Mouse (Mus musculus): Measurements from ENCODE around the gene Banf1. TPM values are rescaled to one million over a fixed set of nuclear protein-coding genes. Genes with fewer than 3 reads are reported as not detected.

Banf1 gene
- total and polyA plus RNA-seq, 2 experiments: 21.5 to 68.5 TPM

DNA sequence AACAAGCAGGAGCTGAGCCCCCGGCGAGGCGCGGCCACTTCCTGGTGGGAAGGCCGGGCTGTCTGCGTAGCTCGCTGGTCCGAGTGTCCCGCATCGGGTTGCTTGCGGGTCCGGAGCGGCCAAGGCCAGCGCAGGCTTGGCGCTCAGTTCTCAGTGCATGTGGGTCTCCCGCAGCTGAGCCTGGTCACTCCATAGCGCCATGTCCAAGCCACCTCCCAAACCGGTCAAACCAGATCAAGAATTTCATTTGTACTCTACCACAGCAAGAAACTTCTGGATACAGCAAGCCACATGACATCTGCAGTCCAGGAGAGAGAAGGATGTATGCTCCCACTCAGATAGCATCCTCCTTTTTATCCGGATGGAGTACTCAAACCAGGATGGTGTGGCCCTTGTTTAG is 39.0 kb downstream of the Banf1 start:
- Histone ChIP-seq H3K79me2 (ENCODE audit: control insufficient read depth, insufficient read depth, low read length) (no peaks in the 10 kb centered on the region), H3K36me3 (ENCODE audit: control insufficient read depth, insufficient read depth, low read length) (no peaks in the 10 kb centered on the region), H3K9ac (ENCODE audit: low read depth, low read length) (no peak overlapping the region), H3K27ac (replicated peaks; ENCODE audit: insufficient read depth, low read depth, low read length) (no peak overlapping the region), H3K27me3 (ENCODE audit: control insufficient read depth, insufficient read depth, low read length) (no peaks in the 10 kb centered on the region), H3K4me3 (ENCODE audit: insufficient read depth, low read depth, low read length) (no peak overlapping the region), H3K4me1 (ENCODE audit: control insufficient read depth, insufficient read depth, low read length) (no peaks in the 10 kb centered on the region)
- TF ChIP-seq POLR2A (IDR thresholded peaks at IDR 0.05; ENCODE audit: extremely low read depth, insufficient read depth, low read length) (no peak), CTCF (IDR thresholded peaks at IDR 0.05; ENCODE audit: low read depth, low read length) (no peak)
- no peak for DNase-seq (ENCODE audit: extremely low read depth, low read depth, low spot score)
- 80% methylated on average over 19 of the region's 19 CpGs for WGBS

DNA sequence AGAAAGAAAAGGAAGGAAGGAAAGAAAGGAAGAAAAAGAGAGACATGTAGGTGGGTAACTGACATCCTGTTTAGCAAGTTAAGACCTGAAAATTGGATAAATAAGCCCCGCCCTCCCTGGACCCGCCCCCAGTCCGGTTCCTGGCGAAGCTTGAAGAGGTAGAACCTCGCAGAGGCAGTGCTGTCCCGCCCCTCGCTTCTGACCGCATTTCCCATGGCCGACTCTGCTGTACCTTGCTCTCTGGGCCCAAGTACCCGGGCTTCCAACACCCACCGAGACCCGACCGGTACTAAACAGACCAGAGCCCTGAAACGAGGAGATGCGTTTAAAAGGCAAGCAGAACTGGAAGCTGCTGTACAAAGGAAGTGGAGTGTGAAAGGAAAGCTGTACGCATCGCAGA is 43.2 kb downstream of the Banf1 start:
- no peaks in the 10 kb centered on the region for H3K4me1 ChIP-seq (ENCODE audit: control insufficient read depth, insufficient read depth, low read length)

More for the DNA sequence above, 43.2 kb downstream of the Banf1 start:
- Histone ChIP-seq H3K9ac (ENCODE audit: low read depth, low read length) (no peak overlapping the region), H3K27ac (replicated peaks; ENCODE audit: insufficient read depth, low read depth, low read length) (no peak overlapping the region), H3K4me3 (ENCODE audit: insufficient read depth, low read depth, low read length) (no peak overlapping the region), H3K27me3 (ENCODE audit: control insufficient read depth, insufficient read depth, low read length) (no peaks in the 10 kb centered on the region), H3K79me2 (ENCODE audit: control insufficient read depth, insufficient read depth, low read length) (no peaks in the 10 kb centered on the region), H3K36me3 (ENCODE audit: control insufficient read depth, insufficient read depth, low read length) (no peaks in the 10 kb centered on the region)
- no peak for DNase-seq (ENCODE audit: extremely low read depth, low read depth, low spot score)
- no peak for TF ChIP-seq CTCF (IDR thresholded peaks at IDR 0.05; ENCODE audit: low read depth, low read length)
- no peak for TF ChIP-seq POLR2A (IDR thresholded peaks at IDR 0.05; ENCODE audit: extremely low read depth, insufficient read depth, low read length)
- 40% methylated on average over 17 of the region's 17 CpGs for WGBS

Other genes starting within 250 kb of the Banf1 start
- 2.4 and 4.6 TPM in 2 replicates for gene Klc2, start 248.6 kb downstream of the Banf1 start, total RNA-seq (2014; rRNA removed)
- 8.7 and 12.3 TPM in 2 replicates for gene Klc2, start 248.6 kb downstream of the Banf1 start, polyA plus RNA-seq (2012; rRNA removed)
- gene Pacs1, start 94.0 kb downstream of the Banf1 start, total RNA-seq (2014; rRNA removed): 1.1 and 3.3 TPM in 2 replicates
- gene Pacs1, start 94.0 kb downstream of the Banf1 start, polyA plus RNA-seq (2012; rRNA removed): 2.4 and 3.0 TPM in 2 replicates
- 58.1 and 60.0 TPM in 2 replicates for gene Sf3b2, start 71.7 kb downstream of the Banf1 start, total RNA-seq (2014; rRNA removed)
- gene Sf3b2, start 71.7 kb downstream of the Banf1 start, polyA plus RNA-seq (2012; rRNA removed): 60.8 and 61.4 TPM in 2 replicates
- gene Gal3st3, start 68.8 kb downstream of the Banf1 start, total RNA-seq (2014; rRNA removed): not detected in 2 replicates
- not detected in 2 replicates for gene Gal3st3, start 68.8 kb downstream of the Banf1 start, polyA plus RNA-seq (2012; rRNA removed)
- gene Catsper1, start 31.4 kb downstream of the Banf1 start, total RNA-seq (2014; rRNA removed): not detected in 2 replicates
- 0.05 TPM in 1 of 2 replicates, not detected in the other for gene Catsper1, start 31.4 kb downstream of the Banf1 start, polyA plus RNA-seq (2012; rRNA removed)
- gene Cst6, start 17.6 kb downstream of the Banf1 start, total RNA-seq (2014; rRNA removed): not detected in 2 replicates
- not detected in 2 replicates for gene Cst6, start 17.6 kb downstream of the Banf1 start, polyA plus RNA-seq (2012; rRNA removed)
- 12.7 and 14.0 TPM in 2 replicates for gene Eif1ad, start 427 bp downstream of the Banf1 start, total RNA-seq (2014; rRNA removed)
- gene Eif1ad, start 427 bp downstream of the Banf1 start, polyA plus RNA-seq (2012; rRNA removed): 23.9 and 25.9 TPM in 2 replicates
- gene Sart1, start 21.5 kb upstream of the Banf1 start, total RNA-seq (2014; rRNA removed): 17.5 and 23.2 TPM in 2 replicates
- gene Sart1, start 21.5 kb upstream of the Banf1 start, polyA plus RNA-seq (2012; rRNA removed): 8.3 TPM in 2 replicates
- gene Tsga10ip, start 35.4 kb upstream of the Banf1 start, total RNA-seq (2014; rRNA removed): not detected in 2 replicates
- 0.41 TPM in 1 of 2 replicates, not detected in the other for gene Tsga10ip, start 35.4 kb upstream of the Banf1 start, polyA plus RNA-seq (2012; rRNA removed)
- 67.4 and 80.5 TPM in 2 replicates for gene Drap1, start 57.8 kb upstream of the Banf1 start, total RNA-seq (2014; rRNA removed)
- gene Drap1, start 57.8 kb upstream of the Banf1 start, polyA plus RNA-seq (2012; rRNA removed): 57.1 and 59.2 TPM in 2 replicates
- gene AI837181, start 58.0 kb upstream of the Banf1 start, total RNA-seq (2014; rRNA removed): 7.8 and 11.5 TPM in 2 replicates
- gene AI837181, start 58.0 kb upstream of the Banf1 start, polyA plus RNA-seq (2012; rRNA removed): 34.1 and 36.6 TPM in 2 replicates
- gene Fosl1, start 80.4 kb upstream of the Banf1 start, total RNA-seq (2014; rRNA removed): not detected in 2 replicates
- gene Fosl1, start 80.4 kb upstream of the Banf1 start, polyA plus RNA-seq (2012; rRNA removed): not detected in 2 replicates
- gene Ccdc85b, start 90.7 kb upstream of the Banf1 start, total RNA-seq (2014; rRNA removed): 2.7 and 3.3 TPM in 2 replicates
- gene Ccdc85b, start 90.7 kb upstream of the Banf1 start, polyA plus RNA-seq (2012; rRNA removed): 2.4 and 2.6 TPM in 2 replicates
- gene Fibp, start 93.4 kb upstream of the Banf1 start, total RNA-seq (2014; rRNA removed): 25.8 and 32.0 TPM in 2 replicates
- gene Fibp, start 93.4 kb upstream of the Banf1 start, polyA plus RNA-seq (2012; rRNA removed): 38.5 and 46.6 TPM in 2 replicates
- gene Ctsw, start 101.3 kb upstream of the Banf1 start, total RNA-seq (2014; rRNA removed): 0.37 and 0.40 TPM in 2 replicates
- 1.1 and 1.5 TPM in 2 replicates for gene Ctsw, start 101.3 kb upstream of the Banf1 start, polyA plus RNA-seq (2012; rRNA removed)
- gene Efemp2, start 106.8 kb upstream of the Banf1 start, total RNA-seq (2014; rRNA removed): 4.0 and 4.3 TPM in 2 replicates
- gene Efemp2, start 106.8 kb upstream of the Banf1 start, polyA plus RNA-seq (2012; rRNA removed): 7.7 and 8.5 TPM in 2 replicates
- 8.1 and 10.9 TPM in 2 replicates for gene Mus81, start 121.2 kb upstream of the Banf1 start, total RNA-seq (2014; rRNA removed)
- 21.2 and 22.9 TPM in 2 replicates for gene Mus81, start 121.2 kb upstream of the Banf1 start, polyA plus RNA-seq (2012; rRNA removed)
- 117 and 122 TPM in 2 replicates for gene Cfl1, start 123.3 kb upstream of the Banf1 start, total RNA-seq (2014; rRNA removed)
- gene Cfl1, start 123.3 kb upstream of the Banf1 start, polyA plus RNA-seq (2012; rRNA removed): 177 and 193 TPM in 2 replicates
- 0.83 and 0.87 TPM in 2 replicates for gene 1700020D05Rik, start 136.6 kb upstream of the Banf1 start, total RNA-seq (2014; rRNA removed)
- 0.30 and 0.59 TPM in 2 replicates for gene 1700020D05Rik, start 136.6 kb upstream of the Banf1 start, polyA plus RNA-seq (2012; rRNA removed)
- gene Snx32, start 143.4 kb upstream of the Banf1 start, total RNA-seq (2014; rRNA removed): 1.6 and 1.8 TPM in 2 replicates
- 4.1 and 4.5 TPM in 2 replicates for gene Snx32, start 143.4 kb upstream of the Banf1 start, polyA plus RNA-seq (2012; rRNA removed)
- not detected in 2 replicates for gene Ovol1, start 193.5 kb upstream of the Banf1 start, total RNA-seq (2014; rRNA removed)
- 0.12 TPM in 1 of 2 replicates, not detected in the other for gene Ovol1, start 193.5 kb upstream of the Banf1 start, polyA plus RNA-seq (2012; rRNA removed)
- gene Ap5b1, start 200.9 kb upstream of the Banf1 start, total RNA-seq (2014; rRNA removed): 2.7 and 2.8 TPM in 2 replicates
- 3.4 and 5.3 TPM in 2 replicates for gene Ap5b1, start 200.9 kb upstream of the Banf1 start, polyA plus RNA-seq (2012; rRNA removed)
- gene Rnaseh2c, start 234.7 kb upstream of the Banf1 start, total RNA-seq (2014; rRNA removed): 47.9 and 51.4 TPM in 2 replicates
- gene Rnaseh2c, start 234.7 kb upstream of the Banf1 start, polyA plus RNA-seq (2012; rRNA removed): 56.3 and 58.0 TPM in 2 replicates
- gene Kat5, start 243.1 kb upstream of the Banf1 start, total RNA-seq (2014; rRNA removed): 15.9 and 16.8 TPM in 2 replicates
- gene Kat5, start 243.1 kb upstream of the Banf1 start, polyA plus RNA-seq (2012; rRNA removed): 23.0 and 23.6 TPM in 2 replicates

Data from liver, adult 2 months (tissue).